13 mouse cellular contexts compared by ENCODE assay signal in genomic region chr3:94819452-94820425, GRCm38 (mm10). TPM values are rescaled to one million over a fixed set of nuclear protein-coding genes. Genes with fewer than 3 reads are reported as not detected.
A peak's percentile ranks its signal among the peaks of the same experiment; 100 is the strongest.
DNase-seq lines count a peak whose midpoint lies in the region; ATAC-seq lines count a peak whose summit lies in the region.
"Had no signal": no experiment of that assay in that cellular context is flagged by ENCODE, and none has a peak within 500 bp of the region (broad histone marks: within the 10 kb centered on the region; RNA-seq: fewer than 3 reads in every experiment).

No protein-coding gene starts in this region.

- 43% methylated on average over 24 of the region's 24 CpGs for WGBS in heart, embryonic 15.5 days
- WGBS in midbrain, embryonic 11.5 days, result 69% methylated on average over 23 of the region's 24 CpGs
- 60% methylated on average over 24 of the region's 24 CpGs for WGBS in midbrain, embryonic 13.5 days
- WGBS in embryonic facial prominence, embryonic 12.5 days, result 49% methylated on average over 24 of the region's 24 CpGs

- peak overlapping the region; percentile 54 for H3K27ac ChIP-seq in heart, embryonic 15.5 days
- H3K27ac ChIP-seq in midbrain, embryonic 11.5 days (ENCODE audit: low read depth, low read length), result no peak overlapping the region
- no peak overlapping the region for H3K27ac ChIP-seq in midbrain, embryonic 13.5 days
- peak overlapping the region; percentile 48; the same call in 1 of the 2 replicates for H3K27ac ChIP-seq in embryonic facial prominence, embryonic 12.5 days
- H3K27ac ChIP-seq: liver, embryonic 14.5 days had no signal

- H3K9ac ChIP-seq in heart, embryonic 15.5 days, result no peak overlapping the region
- H3K9ac ChIP-seq in midbrain, embryonic 11.5 days (ENCODE audit: low read length), result no peak overlapping the region
- no peak overlapping the region for H3K9ac ChIP-seq in midbrain, embryonic 13.5 days (replicated peaks)
- no peak overlapping the region for H3K9ac ChIP-seq in embryonic facial prominence, embryonic 12.5 days
- H3K9ac ChIP-seq: liver, embryonic 14.5 days had no signal

- DNase-seq in heart, postnatal 4 days, result no peak
- DNase-seq in midbrain, embryonic 11.5 days (ENCODE audit: low spot score, missing footprints), result peak; percentile 88
- DNase-seq in retina, embryonic 14.5 days (ENCODE audit: low spot score), result peak; percentile 71
- DNase-seq in cerebellum, adult 11 months, result no peak
- no peak for DNase-seq in lung, postnatal 25 days (ENCODE audit: low spot score)
- DNase-seq: cerebellum, adult 2 months had no signal

- H3K4me2 ChIP-seq in heart, embryonic 15.5 days, result peak overlapping the region; percentile 25; the same call in 1 of the 2 replicates
- H3K4me2 ChIP-seq in midbrain, embryonic 11.5 days, result no peak overlapping the region
- H3K4me2 ChIP-seq in midbrain, embryonic 13.5 days (replicated peaks), result no peak overlapping the region
- H3K4me2 ChIP-seq in embryonic facial prominence, embryonic 12.5 days (replicated peaks), result 0 out of 2 replicates have a peak overlapping the region, but pooled peaks have one; percentile 9

- H3K9me3 ChIP-seq in heart, embryonic 15.5 days (replicated peaks), result no peaks in the 10 kb centered on the region
- no peaks in the 10 kb centered on the region for H3K9me3 ChIP-seq in midbrain, embryonic 11.5 days (ENCODE audit: control insufficient read depth, low read length)
- H3K9me3 ChIP-seq in midbrain, embryonic 13.5 days, result no peaks in the 10 kb centered on the region
- no peaks in the 10 kb centered on the region for H3K9me3 ChIP-seq in embryonic facial prominence, embryonic 12.5 days

- H3K36me3 ChIP-seq in heart, embryonic 15.5 days, result no peaks in the 10 kb centered on the region
- H3K36me3 ChIP-seq in midbrain, embryonic 11.5 days (ENCODE audit: control insufficient read depth, insufficient read depth, low read length), result no peaks in the 10 kb centered on the region
- H3K36me3 ChIP-seq in midbrain, embryonic 13.5 days, result no peaks in the 10 kb centered on the region
- no peaks in the 10 kb centered on the region for H3K36me3 ChIP-seq in embryonic facial prominence, embryonic 12.5 days

- no peaks in the 10 kb centered on the region for H3K27me3 ChIP-seq in heart, embryonic 15.5 days
- H3K27me3 ChIP-seq in midbrain, embryonic 11.5 days (ENCODE audit: control insufficient read depth, insufficient read depth, low read length), result no peaks in the 10 kb centered on the region
- no peaks in the 10 kb centered on the region for H3K27me3 ChIP-seq in midbrain, embryonic 13.5 days
- no peaks in the 10 kb centered on the region for H3K27me3 ChIP-seq in embryonic facial prominence, embryonic 12.5 days

- no peak overlapping the region for H3K4me3 ChIP-seq in heart, embryonic 15.5 days
- no peak overlapping the region for H3K4me3 ChIP-seq in midbrain, embryonic 11.5 days (ENCODE audit: low read depth, low read length)
- no peak overlapping the region for H3K4me3 ChIP-seq in midbrain, embryonic 13.5 days (replicated peaks)
- no peak overlapping the region for H3K4me3 ChIP-seq in embryonic facial prominence, embryonic 12.5 days

- no peak for ATAC-seq in heart, embryonic 15.5 days (replicated peaks; ENCODE audit: insufficient number of reproducible peaks, insufficient read depth, low FRiP score, low read depth)
- no peak for ATAC-seq in midbrain, embryonic 11.5 days (ENCODE audit: low FRiP score)
- no peak for ATAC-seq in midbrain, embryonic 13.5 days
- peak; percentile 81 for ATAC-seq in embryonic facial prominence, embryonic 12.5 days (ENCODE audit: insufficient number of reproducible peaks, insufficient read depth, low FRiP score, low TSS enrichment)
- ATAC-seq: CD4-positive, CD25-positive, alpha-beta regulatory T cell, adult 4 months; intestine, postnatal 0 days had no signal

- peaks cover 11% of the 10 kb centered on the region for H3K4me1 ChIP-seq in heart, embryonic 15.5 days (replicated peaks)
- H3K4me1 ChIP-seq in midbrain, embryonic 11.5 days (ENCODE audit: control insufficient read depth, insufficient read depth, low read length), result peaks cover 2% of the 10 kb centered on the region; the same call in 1 of the 2 replicates
- peaks cover 8% of the 10 kb centered on the region; the same call in 1 of the 2 replicates for H3K4me1 ChIP-seq in midbrain, embryonic 13.5 days (replicated peaks)
- no peaks in the 10 kb centered on the region for H3K4me1 ChIP-seq in embryonic facial prominence, embryonic 12.5 days

RNA-seq across cellular contexts. Expression of gene Pogz, which starts 17.6 kb away (rescaled TPM):
- 8.5 and 10.2 TPM in 2 replicates for polyA plus RNA-seq in heart, embryonic 15.5 days (2015; fragmentation: Nextera tagmentation; extraction: Ambion mirVana)
- 10 to 100 TPM; 35.1 to 38.6 TPM for total RNA-seq in heart, postnatal 4 days (2021)
- polyA plus RNA-seq in midbrain, embryonic 11.5 days (2014; fragmentation: Nextera tagmentation; extraction: Ambion mirVana), result 24.1 and 24.2 TPM in 2 replicates
- 26.9 and 27.3 TPM in 2 replicates for polyA plus RNA-seq in midbrain, embryonic 13.5 days (2015; fragmentation: Nextera tagmentation; extraction: Ambion mirVana)
- 20.4 and 22.9 TPM in 2 replicates for polyA plus RNA-seq in embryonic facial prominence, embryonic 12.5 days (2016; fragmentation: Nextera tagmentation; extraction: Ambion mirVana)

RNA-seq across cellular contexts. Expression of gene Cgn, which starts 33.4 kb away (rescaled TPM):
- polyA plus RNA-seq in heart, embryonic 15.5 days (2015; fragmentation: Nextera tagmentation; extraction: Ambion mirVana), result 1.4 and 4.7 TPM in 2 replicates
- total RNA-seq in heart, postnatal 4 days (2021), result under 1 TPM; 0.52 to 0.79 TPM
- 2.3 and 2.9 TPM in 2 replicates for polyA plus RNA-seq in midbrain, embryonic 11.5 days (2014; fragmentation: Nextera tagmentation; extraction: Ambion mirVana)
- 5.3 and 6.0 TPM in 2 replicates for polyA plus RNA-seq in midbrain, embryonic 13.5 days (2015; fragmentation: Nextera tagmentation; extraction: Ambion mirVana)
- polyA plus RNA-seq in embryonic facial prominence, embryonic 12.5 days (2016; fragmentation: Nextera tagmentation; extraction: Ambion mirVana), result 7.2 and 8.1 TPM in 2 replicates
- total RNA-seq: megakaryocyte progenitor cell, adult 5-6 weeks had no signal

Comparison
In these comparisons a context has a peak if more than half of its experiments do, and no peak if none do; other contexts are left out.
1. H3K27ac ChIP-seq: peak in heart, embryonic 15.5 days (single experiment) and embryonic facial prominence, embryonic 12.5 days (single experiment); none in midbrain, embryonic 11.5 days (single experiment) and midbrain, embryonic 13.5 days (single experiment).
2. H3K4me2 ChIP-seq: peak in heart, embryonic 15.5 days (single experiment) and embryonic facial prominence, embryonic 12.5 days (single experiment); none in midbrain, embryonic 11.5 days (single experiment) and midbrain, embryonic 13.5 days (single experiment).
3. DNase-seq: peak in midbrain, embryonic 11.5 days (single experiment) and retina, embryonic 14.5 days (single experiment); none in heart, postnatal 4 days (single experiment), cerebellum, adult 11 months (single experiment) and lung, postnatal 25 days (single experiment).